Mouse (Mus musculus) R1 (cell line): ENCODE data around the gene Spag9.

Source experiments
- DNase-seq: peaks from one replicate; pipeline ENCODE4 v3.0.0-alpha.2; 2018; ENCODE audit warnings: low read depth, low spot score

The Spag9 gene

GRCm38 (mm10) chr11:94047288-94047687, 51.4 kb downstream of the Spag9 start:
- DNase-seq: peak; percentile 55

- DNase-seq: no peak
Observed at GRCm38 (mm10) chr11:94054176-94054575, 58.3 kb downstream of the Spag9 start.

- DNase-seq: no peak
Observed at GRCm38 (mm10) chr11:94054901-94055300, 59.0 kb downstream of the Spag9 start.

GRCm38 (mm10) chr11:94063941-94064340, 68.0 kb downstream of the Spag9 start:
- no peak for DNase-seq

GRCm38 (mm10) chr11:94070455-94070854, 74.6 kb downstream of the Spag9 start:
- DNase-seq: no peak

- DNase-seq: peak; percentile 26
Observed at GRCm38 (mm10) chr11:94073283-94073682, 77.4 kb downstream of the Spag9 start.

GRCm38 (mm10) chr11:94086966-94087365, 91.1 kb downstream of the Spag9 start:
- DNase-seq: peak; percentile 83

- no peak for DNase-seq
Observed at GRCm38 (mm10) chr11:94090496-94090895, 94.6 kb downstream of the Spag9 start.

- no peak for DNase-seq
Observed at GRCm38 (mm10) chr11:94097489-94097888, 101.6 kb downstream of the Spag9 start.

- DNase-seq: no peak
Observed at GRCm38 (mm10) chr11:94098840-94099239, 102.9 kb downstream of the Spag9 start.

GRCm38 (mm10) chr11:94113795-94114194, 117.9 kb downstream of the Spag9 start:
- DNase-seq: no peak

- DNase-seq: no peak
Observed at GRCm38 (mm10) chr11:94115408-94115807, 119.5 kb downstream of the Spag9 start.

GRCm38 (mm10) chr11:94116655-94117054, 120.8 kb downstream of the Spag9 start:
- no peak for DNase-seq

GRCm38 (mm10) chr11:94117836-94118235, 121.9 kb downstream of the Spag9 start:
- DNase-seq: no peak

GRCm38 (mm10) chr11:94118612-94119011, 122.7 kb downstream of the Spag9 start:
- no peak for DNase-seq

- DNase-seq: no peak
Observed at GRCm38 (mm10) chr11:94120690-94121089, 124.8 kb downstream of the Spag9 start.

- DNase-seq: no peak
Observed at GRCm38 (mm10) chr11:94121501-94121900, 125.6 kb downstream of the Spag9 start.

GRCm38 (mm10) chr11:94122341-94123030, 126.6 kb downstream of the Spag9 start:
- DNase-seq: no peak

- DNase-seq: no peak
Observed at GRCm38 (mm10) chr11:94126701-94127100, 130.8 kb downstream of the Spag9 start.

GRCm38 (mm10) chr11:94127966-94128365, 132.1 kb downstream of the Spag9 start:
- DNase-seq: peak; percentile 89

GRCm38 (mm10) chr11:94128506-94128905, 132.6 kb downstream of the Spag9 start:
- DNase-seq: no peak

GRCm38 (mm10) chr11:94129261-94130059, 133.6 kb downstream of the Spag9 start:
- peak; percentile 86 for DNase-seq
